ENCODE assay signal across 8 mouse cellular contexts in genomic region chr4:41129406-41129805, GRCm38 (mm10). TPM values are rescaled to one million over a fixed set of nuclear protein-coding genes. Genes with fewer than 3 reads are reported as not detected.
DNase-seq lines count a peak whose midpoint lies in the region; ATAC-seq lines count a peak whose summit lies in the region.

No protein-coding gene starts in this region.

- peaks cover 1% of the 10 kb centered on the region for H3K4me1 ChIP-seq in embryonic facial prominence, embryonic 10.5 days
- 0 out of 2 replicates have a peak, but pooled peaks cover 4% of the 10 kb centered on the region for H3K4me1 ChIP-seq in midbrain, embryonic 14.5 days (ENCODE audit: control insufficient read depth, insufficient read depth, low read length)

- H3K9ac ChIP-seq in midbrain, embryonic 14.5 days (replicated peaks; ENCODE audit: low read length) = no peak overlapping the region

- no peaks in the 10 kb centered on the region for H3K36me3 ChIP-seq in embryonic facial prominence, embryonic 10.5 days (replicated peaks)
- no peaks in the 10 kb centered on the region for H3K36me3 ChIP-seq in midbrain, embryonic 14.5 days (ENCODE audit: control insufficient read depth, insufficient read depth, low read length)

- WGBS in embryonic facial prominence, embryonic 10.5 days = 16% methylated on average over 2 of the region's 2 CpGs
- 9% methylated on average over 2 of the region's 2 CpGs for WGBS in midbrain, embryonic 14.5 days

- peak; percentile 43 for DNase-seq in right cerebral cortex, adult 18-20 months
- DNase-seq in right cerebral cortex, postnatal 36 days (ENCODE audit: low spot score in 2 of 2) = no peak
- peak; percentile 80 for DNase-seq in adrenal gland, postnatal 14 days
- DNase-seq in embryonic facial prominence, embryonic 10.5 days (ENCODE audit: low spot score) = peak; percentile 61
- peak; percentile 73 to 84 for DNase-seq in heart, postnatal 10 days
- DNase-seq in left cerebral cortex, postnatal 25 days (ENCODE audit: low spot score in 2 of 2) = peak; percentile 42 to 62
- DNase-seq in midbrain, embryonic 14.5 days = peak; percentile 75
- peak; percentile 73 for DNase-seq in thymus, postnatal 14 days

- H3K27ac ChIP-seq in embryonic facial prominence, embryonic 10.5 days (replicated peaks) = no peak overlapping the region
- H3K27ac ChIP-seq in midbrain, embryonic 14.5 days (replicated peaks; ENCODE audit: low read depth, low read length) = no peak overlapping the region

- H3K27me3 ChIP-seq in embryonic facial prominence, embryonic 10.5 days (replicated peaks; ENCODE audit: low read depth, poor library complexity, severe bottlenecking) = no peaks in the 10 kb centered on the region
- no peaks in the 10 kb centered on the region for H3K27me3 ChIP-seq in midbrain, embryonic 14.5 days (ENCODE audit: control insufficient read depth, insufficient read depth, low read length)

- no peaks in the 10 kb centered on the region for H3K9me3 ChIP-seq in embryonic facial prominence, embryonic 10.5 days
- no peaks in the 10 kb centered on the region for H3K9me3 ChIP-seq in midbrain, embryonic 14.5 days (ENCODE audit: control insufficient read depth, low read length)

- ATAC-seq in midbrain, embryonic 14.5 days (ENCODE audit: low FRiP score, low TSS enrichment) = no peak; the same call in 1 of the 2 replicates

- intact Hi-C loops in heart, postnatal 10 days (cut with DNase I) = loop anchor here (1.0 to 2.0 kb wide), 2 partner anchors 37 to 95 kb away; no protein-coding TSS in a partner anchor
- intact Hi-C loops in left cerebral cortex, postnatal 25 days (cut with DNase I) = loop anchor here (1.0 to 2.0 kb wide), 2 partner anchors 36 to 97 kb away; no protein-coding TSS in a partner anchor

- H3K4me2 ChIP-seq in midbrain, embryonic 14.5 days (ENCODE audit: low read length) = no peak overlapping the region

- no peak overlapping the region for H3K4me3 ChIP-seq in embryonic facial prominence, embryonic 10.5 days
- no peak overlapping the region for H3K4me3 ChIP-seq in midbrain, embryonic 14.5 days (replicated peaks; ENCODE audit: low read depth, low read length)

RNA-seq across cellular contexts. Expression of gene Nol6, which starts 5.2 kb away (rescaled TPM):
- total RNA-seq in adrenal gland, postnatal 14 days (2021) = 45.2 and 49.5 TPM in 2 replicates
- 34.5 and 36.8 TPM in 2 replicates for polyA plus RNA-seq in embryonic facial prominence, embryonic 10.5 days (2016; fragmentation: Nextera tagmentation; extraction: Ambion mirVana)
- total RNA-seq in heart, postnatal 10 days (2021) = 10 to 100 TPM; 21.3 to 22.8 TPM
- total RNA-seq in left cerebral cortex, postnatal 25 days (2021) = 10 to 100 TPM; 80.2 to 89.6 TPM
- 35.7 and 38.1 TPM in 2 replicates for polyA plus RNA-seq in midbrain, embryonic 14.5 days (2014; fragmentation: Nextera tagmentation; extraction: Ambion mirVana)

RNA-seq across cellular contexts. Expression of gene Ube2r2, which starts 6.1 kb away (rescaled TPM):
- 102 and 113 TPM in 2 replicates for total RNA-seq in adrenal gland, postnatal 14 days (2021)
- 95.7 and 96.7 TPM in 2 replicates for polyA plus RNA-seq in embryonic facial prominence, embryonic 10.5 days (2016; fragmentation: Nextera tagmentation; extraction: Ambion mirVana)
- 100 to 1,000 TPM; 123 to 137 TPM for total RNA-seq in heart, postnatal 10 days (2021)
- 10 to 100 TPM; 84.1 to 87.1 TPM for total RNA-seq in left cerebral cortex, postnatal 25 days (2021)
- polyA plus RNA-seq in midbrain, embryonic 14.5 days (2014; fragmentation: Nextera tagmentation; extraction: Ambion mirVana) = 75.7 and 80.7 TPM in 2 replicates

RNA-seq across cellular contexts. Expression of gene Aqp3, which starts 31.4 kb away (rescaled TPM):
- total RNA-seq in adrenal gland, postnatal 14 days (2021) = 2.7 TPM in 1 of 2 replicates, not detected in the other
- 2.9 and 4.5 TPM in 2 replicates for polyA plus RNA-seq in embryonic facial prominence, embryonic 10.5 days (2016; fragmentation: Nextera tagmentation; extraction: Ambion mirVana)
- total RNA-seq in heart, postnatal 10 days (2021) = under 1 TPM in 1 of 2 experiments, not detected in 1; 0.53 TPM
- not detected for total RNA-seq in left cerebral cortex, postnatal 25 days (2021)
- polyA plus RNA-seq in midbrain, embryonic 14.5 days (2014; fragmentation: Nextera tagmentation; extraction: Ambion mirVana) = 0.22 TPM in 1 of 2 replicates, not detected in the other

Comparison
In these comparisons a context has a peak if more than half of its experiments do, and no peak if none do; other contexts are left out.
1. DNase-seq: peak in right cerebral cortex, adult 18-20 months (single experiment), adrenal gland, postnatal 14 days (single experiment), embryonic facial prominence, embryonic 10.5 days (single experiment), heart, postnatal 10 days (2 of 2), left cerebral cortex, postnatal 25 days (2 of 2), midbrain, embryonic 14.5 days (single experiment) and thymus, postnatal 14 days (single experiment); none in right cerebral cortex, postnatal 36 days (0 of 2).